Mouse (Mus musculus) left cerebral cortex, postnatal 36 days (tissue): ENCODE data around the gene Gga1. TPM values are rescaled to one million over a fixed set of nuclear protein-coding genes. Genes with fewer than 3 reads are reported as not detected.
A peak's percentile ranks its signal among the peaks of the same experiment; 100 is the strongest.

Experiments
- DNase-seq, 2 experiments: peaks; one replicate each; pipeline ENCODE4 v3.0.0; 2021 to 2022; ENCODE audit warnings: low spot score in 2 of 2, mixed read lengths in 1 of 2
- intact Hi-C: fragments of 180-260 bp; cut with DNase I; formaldehyde crosslinking; loops from one replicate; pipeline ENCODE4 v1.15.1; 2025
- total RNA-seq, 2 experiments: library from RNA; stranded (reverse); gene quantifications; 2 replicates each; pipeline ENCODE4 v1.2.3; 2021

Gga1 gene
- total RNA-seq, 2 experiments from 2014 or later, result 57.6 to 65.0 TPM

- intact Hi-C loops, result no loop called here
- DNase-seq, result peak; percentile 56 to 77
Observed at GRCm38 (mm10) chr15:78899740-78900584, 23.0 kb downstream of the Gga1 start, which contains the start of gene Sh3bp1. Sh3bp1 (plus strand) TSS chr15:78899768.

- no peak for DNase-seq
- intact Hi-C loops, result no loop called here
Observed at GRCm38 (mm10) chr15:78900585-78901421, 23.8 kb downstream of the Gga1 start.

- intact Hi-C loops, result no loop called here
- no peak for DNase-seq
Observed at GRCm38 (mm10) chr15:78901422-78901789, 24.4 kb downstream of the Gga1 start.

- intact Hi-C loops, result no loop called here
- peak; percentile 62 to 75 for DNase-seq
Observed at GRCm38 (mm10) chr15:78903243-78903642, 26.3 kb downstream of the Gga1 start.

- intact Hi-C loops, result no loop called here
- no peak for DNase-seq
Observed at GRCm38 (mm10) chr15:78908399-78908798, 31.4 kb downstream of the Gga1 start.

GRCm38 (mm10) chr15:78908982-78909381 lies 32.0 kb downstream of the Gga1 start:
- DNase-seq, result no peak
- intact Hi-C loops, result no loop called here

GRCm38 (mm10) chr15:78912040-78912439 lies 35.0 kb downstream of the Gga1 start:
- DNase-seq, result peak in 1 of 2 experiments; percentile 36
- intact Hi-C loops, result no loop called here

GRCm38 (mm10) chr15:78913632-78914090 lies 36.7 kb downstream of the Gga1 start, which contains the start of gene Pdxp:
Pdxp (plus strand) TSS chr15:78913919.
- peak; percentile 95 to 96 for DNase-seq
- intact Hi-C loops, result loop anchor here (2.0 kb wide), 2 partner anchors 17 to 157 kb away; no protein-coding TSS in a partner anchor

- peak in 1 of 2 experiments; percentile 63 for DNase-seq
Observed at GRCm38 (mm10) chr15:78914091-78914822, 37.3 kb downstream of the Gga1 start.

GRCm38 (mm10) chr15:78914823-78915659 lies 38.1 kb downstream of the Gga1 start:
- intact Hi-C loops, result loop anchor here (2.0 kb wide), 2 partner anchors 16 to 156 kb away; no protein-coding TSS in a partner anchor

More at GRCm38 (mm10) chr15:78914091-78914822, 37.3 kb downstream of the Gga1 start:
- intact Hi-C loops, result loop anchor here (2.0 kb wide), 2 partner anchors 17 to 157 kb away; no protein-coding TSS in a partner anchor

GRCm38 (mm10) chr15:78915660-78916017 lies 38.6 kb downstream of the Gga1 start:
- intact Hi-C loops, result loop anchor here (2.0 kb wide), 2 partner anchors 15 to 155 kb away; no protein-coding TSS in a partner anchor

More at GRCm38 (mm10) chr15:78914823-78915659, 38.1 kb downstream of the Gga1 start:
- DNase-seq, result no peak

GRCm38 (mm10) chr15:78916052-78916826 lies 39.2 kb downstream of the Gga1 start:
- peak; percentile 43 to 48 for DNase-seq
- intact Hi-C loops, result no loop called here

More at GRCm38 (mm10) chr15:78915660-78916017, 38.6 kb downstream of the Gga1 start:
- DNase-seq, result peak; percentile 55 to 67

- no peak for DNase-seq
- intact Hi-C loops, result no loop called here
Observed at GRCm38 (mm10) chr15:78918126-78918525, 41.1 kb downstream of the Gga1 start.

- intact Hi-C loops, result no loop called here
- DNase-seq, result no peak
Observed at GRCm38 (mm10) chr15:78919914-78920313, 42.9 kb downstream of the Gga1 start.

- intact Hi-C loops, result no loop called here
- DNase-seq, result no peak
Observed at GRCm38 (mm10) chr15:78922700-78923099, 45.7 kb downstream of the Gga1 start.

GRCm38 (mm10) chr15:78923585-78923984 lies 46.6 kb downstream of the Gga1 start:
- intact Hi-C loops, result no loop called here
- no peak for DNase-seq

- intact Hi-C loops, result no loop called here
- DNase-seq, result no peak
Observed at GRCm38 (mm10) chr15:78925129-78925528, 48.1 kb downstream of the Gga1 start.
